Mouse (Mus musculus): ENCODE measurements around the gene Ptpn14. TPM values are rescaled to one million over a fixed set of nuclear protein-coding genes. Genes with fewer than 3 reads are reported as not detected.

Gene Ptpn14
- total RNA-seq, 1 experiment, result 27.1 TPM

DNA sequence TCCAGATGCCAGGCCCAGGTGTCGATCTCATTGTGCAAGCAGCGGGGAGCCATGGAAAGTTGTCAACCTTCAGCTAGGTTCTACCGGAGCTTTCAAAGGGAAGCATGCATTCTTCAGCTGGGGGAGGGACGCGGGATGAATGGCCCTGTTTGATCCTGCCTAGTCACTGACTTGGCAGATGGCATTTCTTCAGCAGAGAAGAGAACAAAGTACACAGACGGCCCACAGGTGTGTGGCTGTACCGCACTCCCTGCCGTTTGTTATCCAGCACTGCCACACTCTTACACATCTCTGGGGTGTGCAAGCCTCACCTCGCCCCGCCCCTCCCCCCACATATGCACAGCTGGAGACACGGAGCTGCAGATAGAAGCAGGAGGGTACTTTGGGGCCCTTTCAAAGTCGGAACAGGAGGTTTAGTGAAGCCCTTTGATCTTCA lies 102.7 kb downstream of the Ptpn14 start:
- H3K4me1 ChIP-seq (ENCODE audit: control insufficient read depth in 2 of 2, insufficient read depth in 2 of 2, low read length in 2 of 2, poor library complexity in 1 of 2), result peaks cover 6 to 14% of the 10 kb centered on the region in 2 experiments
- in situ Hi-C loops (cut with MboI; ENCODE audit: low sequenced_read_pairs in 2 of 2, unreplicated experiment in 2 of 2), result no loop called here
- no peak overlapping the region for H3K9ac ChIP-seq (ENCODE audit: insufficient read depth, low read depth, low read length, poor library complexity, severe bottlenecking)
- no peak overlapping the region for H3K27ac ChIP-seq (ENCODE audit: insufficient read depth, low read depth, low read length, poor library complexity, severe bottlenecking)
- TF ChIP-seq ZNF384 (IDR thresholded peaks at IDR 0.05; ENCODE audit: low read depth, low read length) (no peak), ZC3H11A (IDR thresholded peaks at IDR 0.05; ENCODE audit: borderline replicate concordance, low read depth, low read length) (no peak), CHD2 (IDR thresholded peaks at IDR 0.05; ENCODE audit: low read depth, low read length) (no peak), MAFK (IDR thresholded peaks at IDR 0.05; ENCODE audit: insufficient read depth, low read depth, low read length) (no peak), HCFC1 (IDR thresholded peaks at IDR 0.05; ENCODE audit: borderline replicate concordance, insufficient read depth, low read length) (no peak)
- H3K4me3 ChIP-seq (ENCODE audit: insufficient read depth in 1 of 2, low read depth in 1 of 2, low read length in 2 of 2, poor library complexity in 1 of 2, severe bottlenecking in 1 of 2), result no peak overlapping the region
- H3K9me3 ChIP-seq (ENCODE audit: control insufficient read depth, insufficient read depth, low read depth, low read length), result no peaks in the 10 kb centered on the region
- peak; percentile 74 for DNase-seq (ENCODE audit: low read depth, low spot score)
- H3K36me3 ChIP-seq (ENCODE audit: control insufficient read depth, insufficient read depth, low read length, poor library complexity, severe bottlenecking), result peaks cover 12% of the 10 kb centered on the region; the same call in 1 of the 2 replicates

DNA sequence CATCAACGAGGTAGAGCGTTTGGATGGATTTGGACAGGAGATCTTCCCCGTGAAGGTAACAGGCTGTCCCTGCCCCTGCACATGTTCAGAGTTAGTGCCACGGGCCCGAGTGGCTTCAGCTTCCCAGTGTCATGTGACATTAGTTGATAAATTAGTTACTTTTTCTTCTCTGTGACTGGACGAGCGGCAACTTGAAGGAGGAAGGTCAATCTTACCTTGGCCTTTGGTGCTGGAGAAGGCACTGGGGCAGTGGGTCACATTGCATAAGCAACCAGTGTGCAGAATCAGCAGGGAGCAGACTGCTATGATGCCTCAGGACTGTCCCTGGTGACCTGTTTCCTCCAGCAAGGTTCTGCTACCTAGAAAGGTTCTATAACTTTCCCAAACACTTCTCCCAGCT lies 105.3 kb downstream of the Ptpn14 start:
- Histone ChIP-seq H3K36me3 (ENCODE audit: control insufficient read depth, insufficient read depth, low read length, poor library complexity, severe bottlenecking) (peaks cover 22% of the 10 kb centered on the region; the same call in 1 of the 2 replicates), H3K4me1 (ENCODE audit: control insufficient read depth in 2 of 2, insufficient read depth in 2 of 2, low read length in 2 of 2, poor library complexity in 1 of 2) (peaks cover 6 to 14% of the 10 kb centered on the region in 2 experiments), H3K27ac (ENCODE audit: insufficient read depth, low read depth, low read length, poor library complexity, severe bottlenecking) (no peak overlapping the region), H3K9me3 (ENCODE audit: control insufficient read depth, insufficient read depth, low read depth, low read length) (no peaks in the 10 kb centered on the region), H3K9ac (ENCODE audit: insufficient read depth, low read depth, low read length, poor library complexity, severe bottlenecking) (no peak overlapping the region), H3K4me3 (ENCODE audit: insufficient read depth in 1 of 2, low read depth in 1 of 2, low read length in 2 of 2, poor library complexity in 1 of 2, severe bottlenecking in 1 of 2) (no peak overlapping the region)
- in situ Hi-C loops (cut with MboI; ENCODE audit: low sequenced_read_pairs in 2 of 2, unreplicated experiment in 2 of 2), result no loop called here
- DNase-seq (ENCODE audit: low read depth, low spot score), result no peak
- no peak for TF ChIP-seq CHD2 (IDR thresholded peaks at IDR 0.05; ENCODE audit: low read depth, low read length)
- no peak for TF ChIP-seq ZC3H11A (IDR thresholded peaks at IDR 0.05; ENCODE audit: borderline replicate concordance, low read depth, low read length)
- TF ChIP-seq MAFK (IDR thresholded peaks at IDR 0.05; ENCODE audit: insufficient read depth, low read depth, low read length), result no peak
- no peak for TF ChIP-seq ZNF384 (IDR thresholded peaks at IDR 0.05; ENCODE audit: low read depth, low read length)

DNA sequence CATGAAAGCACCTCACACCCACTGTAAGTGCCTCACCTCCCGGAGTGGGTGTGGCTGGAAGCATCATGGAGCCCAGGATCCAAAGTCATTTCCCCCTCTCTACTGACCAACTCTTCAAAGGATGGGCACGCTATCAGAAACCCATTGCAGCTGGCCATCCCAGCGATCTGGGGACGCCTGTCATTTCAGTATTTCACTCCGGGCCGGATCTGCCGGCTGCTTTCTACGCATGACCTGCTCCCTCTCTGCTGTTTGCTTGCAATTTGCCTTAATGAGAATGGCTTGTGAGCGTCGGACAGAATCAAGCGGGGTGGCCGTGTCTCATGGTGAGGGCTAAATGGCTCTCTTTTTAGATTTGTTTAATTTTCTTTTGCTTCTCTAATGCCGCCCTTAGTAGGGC lies 106.1 kb downstream of the Ptpn14 start:
- Histone ChIP-seq H3K27ac (ENCODE audit: insufficient read depth, low read depth, low read length, poor library complexity, severe bottlenecking) (no peak overlapping the region), H3K9me3 (ENCODE audit: control insufficient read depth, insufficient read depth, low read depth, low read length) (no peaks in the 10 kb centered on the region), H3K4me3 (ENCODE audit: insufficient read depth in 1 of 2, low read depth in 1 of 2, low read length in 2 of 2, poor library complexity in 1 of 2, severe bottlenecking in 1 of 2) (no peak overlapping the region), H3K9ac (ENCODE audit: insufficient read depth, low read depth, low read length, poor library complexity, severe bottlenecking) (no peak overlapping the region), H3K36me3 (ENCODE audit: control insufficient read depth, insufficient read depth, low read length, poor library complexity, severe bottlenecking) (peaks cover 24% of the 10 kb centered on the region; the same call in 1 of the 2 replicates), H3K4me1 (ENCODE audit: control insufficient read depth in 2 of 2, insufficient read depth in 2 of 2, low read length in 2 of 2, poor library complexity in 1 of 2) (peaks cover 6 to 14% of the 10 kb centered on the region in 2 experiments)
- TF ChIP-seq HCFC1 (IDR thresholded peaks at IDR 0.05; ENCODE audit: borderline replicate concordance, insufficient read depth, low read length) (no peak), MAFK (IDR thresholded peaks at IDR 0.05; ENCODE audit: insufficient read depth, low read depth, low read length) (no peak), ZC3H11A (IDR thresholded peaks at IDR 0.05; ENCODE audit: borderline replicate concordance, low read depth, low read length) (no peak), ZNF384 (IDR thresholded peaks at IDR 0.05; ENCODE audit: low read depth, low read length) (no peak), CHD2 (IDR thresholded peaks at IDR 0.05; ENCODE audit: low read depth, low read length) (no peak)
- DNase-seq (ENCODE audit: low read depth, low spot score), result no peak
- in situ Hi-C loops (cut with MboI; ENCODE audit: low sequenced_read_pairs in 2 of 2, unreplicated experiment in 2 of 2), result no loop called here

DNA sequence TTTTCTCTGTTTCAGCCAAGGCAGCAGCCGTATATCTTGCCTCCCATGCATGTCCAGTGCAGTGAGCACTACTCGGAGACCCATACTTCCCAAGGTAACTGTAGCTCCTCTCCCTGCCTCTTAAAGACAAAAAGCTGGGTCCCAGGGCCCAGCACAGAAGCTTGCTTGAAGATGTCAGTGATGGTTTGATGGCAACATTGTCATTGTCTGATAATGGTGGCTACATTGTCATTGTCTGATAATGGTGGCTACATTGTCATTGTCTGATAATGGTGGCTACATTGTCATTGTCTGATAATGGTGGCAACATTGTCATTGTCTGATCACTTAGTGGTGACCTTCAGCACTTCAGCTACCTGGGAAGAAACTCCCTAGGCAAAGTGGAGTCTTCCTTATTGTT lies 118.3 kb downstream of the Ptpn14 start:
- in situ Hi-C loops (cut with MboI; ENCODE audit: low sequenced_read_pairs in 2 of 2, unreplicated experiment in 2 of 2), result no loop called here
- no peak overlapping the region for H3K9ac ChIP-seq (ENCODE audit: insufficient read depth, low read depth, low read length, poor library complexity, severe bottlenecking)

More for the DNA sequence above, 118.3 kb downstream of the Ptpn14 start:
- Histone ChIP-seq H3K27ac (ENCODE audit: insufficient read depth, low read depth, low read length, poor library complexity, severe bottlenecking) (peak overlapping the region; percentile 42; the same call in 1 of the 2 replicates), H3K9me3 (ENCODE audit: control insufficient read depth, insufficient read depth, low read depth, low read length) (no peaks in the 10 kb centered on the region), H3K4me3 (ENCODE audit: insufficient read depth in 1 of 2, low read depth in 1 of 2, low read length in 2 of 2, poor library complexity in 1 of 2, severe bottlenecking in 1 of 2) (no peak overlapping the region), H3K36me3 (ENCODE audit: control insufficient read depth, insufficient read depth, low read length, poor library complexity, severe bottlenecking) (peaks cover 43% of the 10 kb centered on the region), H3K4me1 (ENCODE audit: control insufficient read depth in 2 of 2, insufficient read depth in 2 of 2, low read length in 2 of 2, poor library complexity in 1 of 2) (peaks cover 3 to 13% of the 10 kb centered on the region in 2 experiments)
- TF ChIP-seq HCFC1 (IDR thresholded peaks at IDR 0.05; ENCODE audit: borderline replicate concordance, insufficient read depth, low read length), result no peak
- no peak for TF ChIP-seq ZNF384 (IDR thresholded peaks at IDR 0.05; ENCODE audit: low read depth, low read length)
- TF ChIP-seq MAFK (IDR thresholded peaks at IDR 0.05; ENCODE audit: insufficient read depth, low read depth, low read length), result no peak
- no peak for TF ChIP-seq CHD2 (IDR thresholded peaks at IDR 0.05; ENCODE audit: low read depth, low read length)
- TF ChIP-seq ZC3H11A (IDR thresholded peaks at IDR 0.05; ENCODE audit: borderline replicate concordance, low read depth, low read length), result no peak
- no peak for DNase-seq (ENCODE audit: low read depth, low spot score)
